Mouse (Mus musculus): Measurements from ENCODE around the gene Chsy1. TPM values are rescaled to one million over a fixed set of nuclear protein-coding genes. Genes with fewer than 3 reads are reported as not detected.

Gene Chsy1
- polyA plus RNA-seq, 1 experiment from 2014 or later = 9.9 TPM

DNA sequence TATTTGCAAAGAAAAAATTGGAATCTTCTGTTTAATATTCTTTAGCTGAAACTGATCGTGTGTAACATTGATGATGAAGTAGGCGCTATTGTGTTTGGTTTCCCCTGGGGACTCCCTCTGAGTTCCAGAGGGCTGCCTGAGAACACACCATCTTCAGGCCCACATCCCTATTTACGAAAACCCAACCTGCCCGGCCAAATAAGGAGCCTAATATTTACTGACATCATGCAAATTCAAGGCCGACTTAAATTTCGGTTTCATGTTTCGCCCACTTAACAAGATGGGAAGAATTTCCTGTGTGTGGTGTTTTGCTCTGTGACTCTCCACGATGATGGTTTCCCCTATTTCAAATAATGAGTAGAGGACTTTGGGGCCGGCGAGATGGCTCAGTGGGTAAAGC is 89.1 kb downstream of the Chsy1 start:
- H3K9ac ChIP-seq (replicated peaks) = no peak overlapping the region
- no peak for ATAC-seq (ENCODE audit: low FRiP score)
- H3K36me3 ChIP-seq = no peaks in the 10 kb centered on the region
- no peaks in the 10 kb centered on the region for H3K27me3 ChIP-seq (replicated peaks)
- H3K27ac ChIP-seq (replicated peaks) = no peak overlapping the region
- WGBS = 87% methylated on average over 10 of the region's 10 CpGs
- no peak overlapping the region for H3K4me3 ChIP-seq (replicated peaks)
- H3K4me2 ChIP-seq = no peak overlapping the region
- peaks cover 13% of the 10 kb centered on the region for H3K4me1 ChIP-seq
- H3K9me3 ChIP-seq (replicated peaks) = no peaks in the 10 kb centered on the region

DNA sequence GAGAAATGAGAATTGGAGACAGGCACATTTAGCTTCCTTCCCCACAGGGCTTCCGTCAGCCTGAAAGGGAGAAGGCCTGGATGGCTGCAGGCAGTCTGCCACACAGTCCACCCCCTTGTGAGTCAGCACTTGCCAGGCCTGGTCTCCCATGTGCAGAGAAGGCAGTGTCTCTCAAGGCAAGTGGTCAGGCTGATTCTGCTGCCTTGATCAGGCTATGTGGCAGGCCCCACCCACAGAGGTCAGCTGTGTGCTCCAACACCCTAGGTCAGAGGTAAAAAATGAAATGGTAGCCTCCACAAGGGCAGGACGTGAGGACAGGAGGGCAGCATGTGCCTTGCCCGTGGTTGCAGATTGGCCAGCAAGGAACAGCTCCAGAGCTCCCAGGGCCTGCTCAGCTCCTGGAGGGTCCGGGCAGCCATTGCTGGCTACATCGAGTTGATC is 90.1 kb downstream of the Chsy1 start:
- no peak overlapping the region for H3K4me2 ChIP-seq
- H3K9me3 ChIP-seq (replicated peaks) = no peaks in the 10 kb centered on the region
- H3K9ac ChIP-seq (replicated peaks) = no peak overlapping the region
- no peak overlapping the region for H3K4me3 ChIP-seq (replicated peaks)
- H3K27me3 ChIP-seq (replicated peaks) = no peaks in the 10 kb centered on the region
- H3K36me3 ChIP-seq = no peaks in the 10 kb centered on the region
- WGBS = 79% methylated on average over 5 of the region's 5 CpGs
- peak; percentile 12; the same call in 1 of the 2 replicates for ATAC-seq (ENCODE audit: low FRiP score)
- H3K27ac ChIP-seq (replicated peaks) = no peak overlapping the region
- peaks cover 13% of the 10 kb centered on the region for H3K4me1 ChIP-seq

DNA sequence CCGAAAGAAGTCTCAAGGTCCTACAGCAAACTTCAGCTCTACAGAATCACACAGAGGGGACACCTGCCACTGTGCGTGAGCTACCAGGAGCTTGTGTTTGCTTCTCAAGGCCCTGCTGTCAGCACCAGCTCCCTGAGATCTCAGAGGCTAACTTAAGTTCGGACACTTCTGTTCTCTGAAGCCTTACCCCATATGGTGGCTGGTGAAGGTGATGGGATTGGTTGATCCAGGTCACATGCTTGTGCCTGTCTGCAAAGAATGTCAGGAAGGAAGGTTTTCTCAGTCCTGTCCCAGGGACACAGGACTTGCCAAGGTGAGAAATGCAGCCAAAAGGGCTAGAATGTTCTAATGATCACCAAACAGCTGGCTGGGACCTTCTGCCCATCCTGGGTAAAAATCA is 91.1 kb downstream of the Chsy1 start:
- ATAC-seq (ENCODE audit: low FRiP score) = peak; percentile 10; the same call in 1 of the 2 replicates
- Histone ChIP-seq H3K9ac (replicated peaks) (no peak overlapping the region), H3K27ac (replicated peaks) (no peak overlapping the region), H3K4me1 (peaks cover 13% of the 10 kb centered on the region), H3K36me3 (no peaks in the 10 kb centered on the region), H3K4me3 (replicated peaks) (no peak overlapping the region), H3K27me3 (replicated peaks) (no peaks in the 10 kb centered on the region), H3K4me2 (no peak overlapping the region), H3K9me3 (replicated peaks) (0 out of 2 replicates have a peak, but pooled peaks cover 4% of the 10 kb centered on the region)
- 88% methylated on average over 3 of the region's 3 CpGs for WGBS

DNA sequence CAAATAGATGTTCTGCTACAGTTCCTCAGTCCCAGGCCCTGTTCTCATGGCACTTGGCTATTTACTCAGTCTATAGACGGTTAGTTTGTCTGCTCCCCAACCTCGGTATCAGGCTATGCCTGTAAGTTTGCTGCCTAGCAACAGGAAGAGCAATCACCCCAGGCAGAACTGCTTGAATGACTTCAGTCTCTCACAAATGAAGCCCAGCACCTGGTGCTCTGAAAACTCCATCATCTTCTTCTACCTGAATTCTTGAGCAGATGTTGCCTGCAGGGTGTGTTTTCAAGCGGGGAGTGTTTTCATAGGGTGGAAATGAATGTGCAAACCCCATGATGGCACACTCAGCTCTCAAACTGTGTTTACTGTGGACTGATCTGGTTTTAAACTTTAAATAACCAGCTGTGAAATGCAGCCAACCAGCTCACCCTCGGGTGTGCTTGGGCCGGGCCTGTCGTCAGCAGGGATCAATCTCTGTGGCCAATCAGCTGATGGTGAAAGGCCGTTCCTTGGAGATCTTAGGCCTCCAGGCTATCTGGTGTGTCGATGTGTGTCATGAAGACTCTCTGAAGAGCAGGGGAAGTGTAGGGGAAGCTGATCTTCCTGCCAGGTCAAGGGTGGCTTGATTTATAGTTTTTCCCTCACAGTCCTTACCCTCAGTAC is 91.6 kb downstream of the Chsy1 start:
- 0 out of 2 replicates have a peak, but pooled peaks cover 4% of the 10 kb centered on the region for H3K9me3 ChIP-seq (replicated peaks)
- no peak overlapping the region for H3K4me2 ChIP-seq
- H3K36me3 ChIP-seq = no peaks in the 10 kb centered on the region
- WGBS = 37% methylated on average over 8 of the region's 8 CpGs
- H3K4me3 ChIP-seq (replicated peaks) = no peak overlapping the region
- ATAC-seq (ENCODE audit: low FRiP score) = peak; percentile 71
- no peak overlapping the region for H3K9ac ChIP-seq (replicated peaks)
- peaks cover 13% of the 10 kb centered on the region for H3K4me1 ChIP-seq
- no peaks in the 10 kb centered on the region for H3K27me3 ChIP-seq (replicated peaks)
- no peak overlapping the region for H3K27ac ChIP-seq (replicated peaks)

DNA sequence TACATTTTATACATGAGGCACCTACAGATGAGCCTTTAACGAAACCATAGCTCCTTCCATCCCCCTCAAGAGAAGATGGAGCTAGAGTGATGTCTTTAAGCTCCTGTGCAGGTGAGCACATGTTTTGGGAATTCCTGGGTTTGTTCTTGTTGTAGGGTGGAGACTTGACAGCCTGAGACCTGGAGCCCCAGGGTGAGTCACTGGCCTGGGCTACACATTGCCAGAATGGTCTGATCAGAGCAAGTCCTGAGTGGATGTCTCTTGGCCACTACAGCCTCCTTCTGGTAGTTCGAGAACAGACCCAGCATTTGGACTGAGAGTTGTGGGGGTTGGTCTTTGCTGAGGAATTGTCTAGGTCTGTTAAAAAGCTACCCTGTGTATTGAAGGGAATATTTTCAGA is 92.3 kb downstream of the Chsy1 start:
- no peak overlapping the region for H3K9ac ChIP-seq (replicated peaks)
- H3K9me3 ChIP-seq (replicated peaks) = 0 out of 2 replicates have a peak, but pooled peaks cover 4% of the 10 kb centered on the region
- no peaks in the 10 kb centered on the region for H3K36me3 ChIP-seq
- WGBS = 94% methylated on average over 2 of the region's 2 CpGs
- no peaks in the 10 kb centered on the region for H3K27me3 ChIP-seq (replicated peaks)
- no peak overlapping the region for H3K27ac ChIP-seq (replicated peaks)
- ATAC-seq (ENCODE audit: low FRiP score) = no peak
- H3K4me2 ChIP-seq = no peak overlapping the region
- peaks cover 13% of the 10 kb centered on the region for H3K4me1 ChIP-seq
- H3K4me3 ChIP-seq (replicated peaks) = no peak overlapping the region

DNA sequence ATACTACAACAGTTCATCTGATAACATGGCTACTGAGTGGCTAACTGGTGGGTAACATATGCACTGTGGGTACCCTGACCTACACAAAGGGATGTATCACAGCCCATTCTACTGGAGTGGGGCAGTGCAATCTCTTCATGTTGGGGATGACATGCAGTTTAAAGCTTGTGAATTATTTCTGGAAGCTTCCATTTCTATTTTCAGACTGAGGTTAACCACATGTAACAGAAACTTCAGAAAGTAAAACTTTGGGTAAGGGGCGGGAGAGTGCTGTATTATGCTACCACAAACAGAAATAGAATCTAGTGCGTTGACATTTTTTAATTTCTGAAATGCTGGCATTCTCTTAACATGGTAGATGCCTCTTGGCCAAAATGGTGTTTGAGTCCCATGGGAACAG is 100.6 kb downstream of the Chsy1 start:
- WGBS = 90% methylated on average over 2 of the region's 2 CpGs
- 0 out of 2 replicates have a peak, but pooled peaks cover 3% of the 10 kb centered on the region for H3K9me3 ChIP-seq (replicated peaks)
- no peak overlapping the region for H3K27ac ChIP-seq (replicated peaks)
- H3K36me3 ChIP-seq = no peaks in the 10 kb centered on the region
- no peak overlapping the region for H3K4me3 ChIP-seq (replicated peaks)
- ATAC-seq (ENCODE audit: low FRiP score) = no peak
- H3K27me3 ChIP-seq (replicated peaks) = no peaks in the 10 kb centered on the region
- H3K4me1 ChIP-seq = no peaks in the 10 kb centered on the region
- H3K4me2 ChIP-seq = no peak overlapping the region
- H3K9ac ChIP-seq (replicated peaks) = no peak overlapping the region

DNA sequence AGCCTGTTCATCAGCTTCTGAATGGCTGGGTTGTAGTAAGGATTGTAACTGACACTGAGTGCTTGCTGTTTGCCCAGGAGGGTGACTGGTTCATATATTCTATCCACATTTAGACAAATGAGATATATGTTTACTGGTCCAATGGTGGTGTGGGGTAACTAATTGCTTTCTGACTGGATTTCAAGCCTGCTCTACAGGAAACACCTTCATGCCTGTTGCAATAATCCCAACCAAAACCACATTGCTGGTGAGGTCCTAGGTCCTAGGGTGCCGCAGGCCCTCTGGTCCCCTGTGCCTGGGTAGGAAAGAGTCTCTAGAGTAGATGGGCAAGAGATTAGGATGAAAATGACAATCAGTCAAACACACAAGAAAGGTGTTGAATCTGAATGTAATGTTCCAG is 103.6 kb downstream of the Chsy1 start:
- no peak overlapping the region for H3K27ac ChIP-seq (replicated peaks)
- no peaks in the 10 kb centered on the region for H3K9me3 ChIP-seq (replicated peaks)
- ATAC-seq (ENCODE audit: low FRiP score) = no peak

DNA sequence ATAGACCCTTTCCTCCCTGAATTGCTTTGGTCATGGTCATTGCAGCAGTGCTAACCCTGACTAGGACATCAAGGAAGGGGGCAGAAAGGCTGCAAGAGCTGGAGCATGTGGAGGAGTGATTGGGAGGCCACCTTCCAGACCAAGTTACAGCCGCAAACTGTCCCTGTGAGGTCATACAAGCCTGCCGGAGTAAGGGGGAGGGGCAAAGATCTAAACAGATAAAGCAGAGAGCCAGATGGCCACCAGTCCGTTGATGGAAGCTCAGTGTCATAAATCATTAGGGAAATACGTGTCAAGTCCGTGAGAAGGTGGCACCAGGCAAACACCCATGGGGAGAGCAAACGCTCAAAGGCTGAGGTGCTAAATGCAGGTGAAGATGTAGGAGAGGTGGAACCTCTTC is 105.2 kb downstream of the Chsy1 start:
- no peaks in the 10 kb centered on the region for H3K27me3 ChIP-seq (replicated peaks)
- no peaks in the 10 kb centered on the region for H3K36me3 ChIP-seq
- no peak for ATAC-seq (ENCODE audit: low FRiP score)
- H3K4me1 ChIP-seq = peaks cover 20% of the 10 kb centered on the region
- H3K9me3 ChIP-seq (replicated peaks) = no peaks in the 10 kb centered on the region
- H3K9ac ChIP-seq (replicated peaks) = no peak overlapping the region
- 62% methylated on average over 6 of the region's 6 CpGs for WGBS
- no peak overlapping the region for H3K4me3 ChIP-seq (replicated peaks)
- no peak overlapping the region for H3K27ac ChIP-seq (replicated peaks)
- H3K4me2 ChIP-seq = no peak overlapping the region

More for the DNA sequence above, 103.6 kb downstream of the Chsy1 start:
- Histone ChIP-seq H3K27me3 (replicated peaks) (no peaks in the 10 kb centered on the region), H3K4me2 (no peak overlapping the region), H3K9ac (replicated peaks) (no peak overlapping the region), H3K36me3 (no peaks in the 10 kb centered on the region), H3K4me3 (replicated peaks) (no peak overlapping the region), H3K4me1 (peaks cover 8% of the 10 kb centered on the region)
- WGBS = 100% methylated on average over 1 of the region's 1 CpGs

DNA sequence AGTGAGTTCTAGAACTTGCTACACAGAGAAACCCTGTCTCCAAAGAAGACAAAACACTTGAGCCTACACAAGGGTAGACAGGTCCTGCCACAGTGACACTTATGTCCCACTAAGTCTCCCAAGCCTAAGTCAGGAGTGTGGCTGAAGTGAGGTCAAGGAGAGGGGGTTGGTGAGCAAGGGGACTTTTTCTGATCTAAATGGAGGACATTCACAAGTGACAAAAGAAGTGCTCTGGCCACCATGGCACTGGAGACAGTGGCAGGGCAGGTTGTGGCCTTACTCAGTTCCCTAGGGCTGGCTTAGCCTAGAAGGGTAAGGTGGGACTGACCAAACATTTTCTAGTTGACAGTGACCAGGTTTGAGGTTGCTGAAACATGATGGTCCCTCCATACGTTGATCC is 106.6 kb downstream of the Chsy1 start:
- Histone ChIP-seq H3K4me2 (no peak overlapping the region), H3K4me3 (replicated peaks) (no peak overlapping the region), H3K4me1 (peaks cover 20% of the 10 kb centered on the region), H3K9ac (replicated peaks) (no peak overlapping the region), H3K27ac (replicated peaks) (no peak overlapping the region), H3K27me3 (replicated peaks) (no peaks in the 10 kb centered on the region), H3K9me3 (replicated peaks) (no peaks in the 10 kb centered on the region), H3K36me3 (no peaks in the 10 kb centered on the region)
- ATAC-seq (ENCODE audit: low FRiP score) = no peak
- 81% methylated on average over 1 of the region's 1 CpGs for WGBS

DNA sequence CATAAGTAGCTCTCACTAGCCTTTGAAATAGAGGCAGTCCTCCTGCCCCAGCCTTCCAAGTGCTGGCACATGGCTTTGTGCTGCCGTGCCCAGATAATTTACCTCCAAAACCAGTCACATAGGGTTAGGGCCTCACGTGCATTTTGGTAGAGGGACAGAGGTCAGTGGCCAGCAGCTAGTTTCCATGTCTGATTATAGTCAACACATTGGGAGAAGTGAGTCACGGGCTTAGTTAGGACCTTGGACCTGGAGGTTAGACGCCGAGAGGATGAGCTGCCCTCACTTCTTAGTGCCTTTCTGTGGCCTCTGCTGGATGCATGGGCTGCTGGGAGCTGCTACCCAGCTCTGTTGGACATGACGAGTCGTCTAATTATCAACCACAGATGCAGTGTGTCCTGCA is 107.7 kb downstream of the Chsy1 start:
- ATAC-seq (ENCODE audit: low FRiP score) = no peak
- H3K9ac ChIP-seq (replicated peaks) = no peak overlapping the region
- H3K36me3 ChIP-seq = no peaks in the 10 kb centered on the region
- no peaks in the 10 kb centered on the region for H3K9me3 ChIP-seq (replicated peaks)
- H3K27me3 ChIP-seq (replicated peaks) = no peaks in the 10 kb centered on the region
- no peak overlapping the region for H3K27ac ChIP-seq (replicated peaks)
- no peak overlapping the region for H3K4me3 ChIP-seq (replicated peaks)
- 79% methylated on average over 7 of the region's 7 CpGs for WGBS
- no peak overlapping the region for H3K4me2 ChIP-seq
- peaks cover 20% of the 10 kb centered on the region for H3K4me1 ChIP-seq

DNA sequence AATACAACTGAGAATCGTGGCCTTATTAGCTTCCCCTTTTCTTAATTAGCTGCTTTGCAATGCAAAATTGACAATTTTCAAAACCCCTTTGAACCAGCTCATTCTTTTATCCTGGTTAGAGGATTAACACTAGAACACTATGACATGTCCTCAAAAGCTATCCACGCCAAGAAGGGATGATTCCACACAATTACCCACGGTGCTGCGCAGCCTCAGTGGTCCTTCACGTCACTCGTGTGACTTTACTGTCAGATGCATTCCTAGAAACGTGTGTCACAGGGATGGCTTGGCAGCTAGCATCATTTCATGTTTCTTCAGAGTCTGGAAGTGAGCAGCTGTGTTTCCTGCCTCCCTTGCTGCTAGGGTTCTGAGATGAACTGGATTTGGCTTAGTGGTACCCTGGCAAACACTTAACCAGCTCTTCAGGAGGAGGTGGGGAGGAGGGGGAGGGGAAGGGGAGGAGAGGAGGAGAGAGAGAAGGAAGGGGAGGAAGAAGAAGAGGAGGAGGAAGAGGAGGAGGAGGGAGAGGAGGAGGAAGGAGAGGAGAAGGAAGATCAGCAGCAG is 108.3 kb downstream of the Chsy1 start:
- Histone ChIP-seq H3K27me3 (replicated peaks) (no peaks in the 10 kb centered on the region), H3K9ac (replicated peaks) (no peak overlapping the region), H3K36me3 (no peaks in the 10 kb centered on the region), H3K4me1 (peaks cover 21% of the 10 kb centered on the region), H3K27ac (replicated peaks) (peak overlapping the region; percentile 58), H3K4me3 (replicated peaks) (no peak overlapping the region), H3K4me2 (no peak overlapping the region), H3K9me3 (replicated peaks) (no peaks in the 10 kb centered on the region)
- WGBS = 68% methylated on average over 7 of the region's 7 CpGs
- no peak; the same call in 1 of the 2 replicates for ATAC-seq (ENCODE audit: low FRiP score)
